Mouse (Mus musculus): ENCODE measurements around the gene Ggn. TPM values are rescaled to one million over a fixed set of nuclear protein-coding genes. Genes with fewer than 3 reads are reported as not detected.

The Ggn gene
- not detected for polyA plus RNA-seq (2014; fragmentation: Illumina TruSeq; extraction: RNeasy Lipid Tissue Mini Kit (QIAGEN cat#74804); ENCODE audit: low replicate concordance)

GRCm38 (mm10) chr7:29170066-29170754 is at the start of gene Ggn, which contains the start of gene Spred3:
Ggn (plus strand) TSS chr7:29170210.
Spred3 (minus strand) TSS chr7:29170411.

GRCm38 (mm10) chr7:29124970-29125369 is 45.0 kb upstream of the Ggn start, which contains the start of gene Ryr1:
Ryr1 (minus strand) TSS chr7:29125179.

DNA sequence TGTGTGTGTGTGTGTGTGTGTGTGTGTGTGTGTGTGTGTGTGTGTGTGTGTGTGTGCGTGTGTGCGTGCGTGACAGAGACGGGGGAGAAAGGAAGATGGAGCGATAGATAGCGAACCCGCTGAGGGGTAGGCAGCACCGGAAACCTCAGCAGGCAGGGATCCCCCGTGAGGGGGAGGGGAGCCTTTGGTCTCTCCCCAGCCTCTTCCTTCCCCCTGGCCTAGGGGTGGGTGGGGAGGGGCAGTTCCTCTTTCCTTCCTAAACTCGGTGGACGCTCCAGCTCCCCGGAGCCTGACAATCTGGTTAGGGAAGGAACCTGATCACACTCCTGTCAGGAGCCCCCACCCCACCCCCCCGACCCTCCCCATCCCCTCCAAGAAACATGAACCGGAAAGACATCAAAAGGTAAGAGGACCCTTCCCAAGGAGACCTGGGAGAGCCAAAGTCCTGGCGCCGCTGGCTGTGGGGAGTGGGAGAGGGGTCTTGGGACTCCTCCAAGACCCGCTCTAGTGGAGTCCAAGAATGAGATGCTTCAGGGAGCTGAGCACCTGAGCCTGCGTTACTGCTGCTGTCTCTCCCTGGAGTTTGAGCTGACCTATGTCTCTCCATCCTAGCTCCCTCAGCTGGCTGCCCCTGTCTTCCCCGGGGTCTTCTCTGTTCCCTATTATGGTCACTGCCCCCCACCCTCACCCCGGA is 35.2 kb upstream of the Ggn start, which contains the start of gene Rasgrp4:
Gene Rasgrp4, plus strand, starts transcription at position 159 of the 694 bp plus-strand sequence.

DNA sequence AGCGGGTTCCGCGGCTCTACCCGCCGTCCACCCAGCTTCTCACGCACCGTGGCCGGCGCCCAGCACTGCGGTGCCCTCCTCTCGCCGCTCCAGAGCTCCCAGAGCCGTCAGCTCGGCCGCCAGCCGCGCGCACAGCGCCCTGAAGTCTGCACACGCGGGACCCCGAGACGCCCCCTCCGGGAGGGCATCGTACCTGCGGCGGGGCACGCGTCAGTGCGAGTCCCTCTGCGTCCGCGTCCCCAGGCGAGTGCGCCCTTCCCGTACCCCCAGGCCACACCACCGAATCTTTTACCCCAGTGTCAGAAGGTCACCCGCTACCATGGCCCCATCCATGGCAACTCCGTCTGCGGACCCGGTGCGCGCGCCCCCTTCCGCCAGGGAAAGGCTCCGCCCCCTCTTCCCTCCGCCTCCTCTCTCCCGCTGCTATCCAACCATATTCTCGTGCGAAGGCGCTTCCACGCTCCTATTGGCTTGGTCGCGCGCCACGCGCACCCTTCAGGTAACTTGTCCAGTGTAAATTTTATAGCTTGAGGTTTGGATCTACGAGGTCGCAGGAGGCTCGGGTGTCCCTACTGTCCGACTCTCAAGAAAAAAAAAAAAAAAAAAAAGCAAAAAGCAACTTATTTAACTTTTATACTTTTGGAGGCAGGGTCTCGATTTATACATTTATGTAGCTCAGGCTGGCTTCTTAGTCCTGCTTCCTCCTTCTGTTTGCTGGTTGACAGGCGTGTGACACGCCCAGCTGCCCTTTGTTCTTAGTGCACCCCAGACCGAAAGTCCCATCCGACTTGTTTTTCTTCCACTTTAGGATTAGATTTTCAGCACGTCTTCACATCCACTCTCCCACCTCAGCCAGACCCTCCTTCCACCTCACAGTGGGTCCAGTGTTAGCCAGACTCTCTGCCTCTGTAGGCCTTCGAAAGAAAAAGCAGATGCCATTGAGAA is 13.9 kb upstream of the Ggn start, which contains the start of gene Fam98c:
Gene Fam98c, minus strand, starts transcription at position 397 of the 945 bp plus-strand sequence.

DNA sequence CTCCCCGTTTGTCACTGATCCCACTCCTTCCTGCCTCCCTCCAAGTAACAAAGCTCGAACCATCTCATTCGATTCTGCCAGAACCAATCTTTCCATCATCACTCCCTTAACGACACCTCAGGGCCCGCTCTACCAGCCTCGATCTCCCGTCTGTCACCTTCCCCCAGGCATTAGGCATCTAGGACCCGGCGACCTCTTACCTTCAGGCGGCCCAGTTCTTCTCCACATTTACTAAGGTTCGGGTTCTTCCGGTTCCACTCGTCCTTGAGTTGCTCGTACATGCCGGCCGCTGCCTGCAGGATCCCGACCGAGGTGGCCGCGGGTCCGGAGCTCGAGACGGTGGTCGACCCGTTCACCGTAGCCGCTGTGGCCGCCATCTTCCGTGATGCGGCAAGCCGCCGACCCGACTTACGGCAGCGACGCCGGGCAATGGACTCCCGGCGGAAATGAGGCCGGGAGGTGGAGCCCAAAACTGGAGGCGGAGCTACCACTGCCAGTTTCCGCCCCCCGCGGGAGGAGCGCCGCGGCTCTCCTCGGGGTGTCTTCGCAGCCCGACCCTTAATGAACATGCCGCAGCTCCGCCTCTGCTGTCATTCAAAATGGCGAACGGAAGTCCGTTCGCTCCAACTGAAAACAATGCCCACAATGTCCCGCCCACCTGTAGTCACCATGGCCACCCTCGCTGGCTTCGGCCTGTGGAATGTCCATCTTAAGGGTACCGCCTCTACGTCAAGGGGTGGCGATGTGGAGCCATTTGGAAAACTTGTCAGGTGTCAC is 10.3 kb downstream of the Ggn start, which contains the start of gene Psmd8:
Gene Psmd8, minus strand, starts transcription at position 625 of the 777 bp plus-strand sequence.

GRCm38 (mm10) chr7:29213675-29214082 is 43.7 kb downstream of the Ggn start, which contains the start of gene Catsperg1:
Catsperg1 (minus strand) TSS chr7:29214035.

Other genes with a start within 250 kb of the Ggn start
- 59.8 TPM for gene Actn4, start 207.9 kb upstream of the Ggn start, polyA plus RNA-seq (2014; fragmentation: Illumina TruSeq; extraction: RNeasy Lipid Tissue Mini Kit (QIAGEN cat#74804); ENCODE audit: low replicate concordance)
- gene Eif3k, start 188.3 kb upstream of the Ggn start, polyA plus RNA-seq (2014; fragmentation: Illumina TruSeq; extraction: RNeasy Lipid Tissue Mini Kit (QIAGEN cat#74804); ENCODE audit: low replicate concordance), result 2.5 TPM
- 0.22 TPM for gene Map4k1, start 188.2 kb upstream of the Ggn start, polyA plus RNA-seq (2014; fragmentation: Illumina TruSeq; extraction: RNeasy Lipid Tissue Mini Kit (QIAGEN cat#74804); ENCODE audit: low replicate concordance)
- 0.04 TPM for gene Ryr1, start 45.0 kb upstream of the Ggn start, polyA plus RNA-seq (2014; fragmentation: Illumina TruSeq; extraction: RNeasy Lipid Tissue Mini Kit (QIAGEN cat#74804); ENCODE audit: low replicate concordance)
- gene Rasgrp4, start 35.4 kb upstream of the Ggn start, polyA plus RNA-seq (2014; fragmentation: Illumina TruSeq; extraction: RNeasy Lipid Tissue Mini Kit (QIAGEN cat#74804); ENCODE audit: low replicate concordance), result 1.3 TPM
- gene Fam98c, start 14.0 kb upstream of the Ggn start, polyA plus RNA-seq (2014; fragmentation: Illumina TruSeq; extraction: RNeasy Lipid Tissue Mini Kit (QIAGEN cat#74804); ENCODE audit: low replicate concordance), result 14.6 TPM
- gene Spred3, start 201 bp downstream of the Ggn start, polyA plus RNA-seq (2014; fragmentation: Illumina TruSeq; extraction: RNeasy Lipid Tissue Mini Kit (QIAGEN cat#74804); ENCODE audit: low replicate concordance), result 2.2 TPM
- 40.1 TPM for gene Psmd8, start 10.5 kb downstream of the Ggn start, polyA plus RNA-seq (2014; fragmentation: Illumina TruSeq; extraction: RNeasy Lipid Tissue Mini Kit (QIAGEN cat#74804); ENCODE audit: low replicate concordance)
- gene Catsperg1, start 43.8 kb downstream of the Ggn start, polyA plus RNA-seq (2014; fragmentation: Illumina TruSeq; extraction: RNeasy Lipid Tissue Mini Kit (QIAGEN cat#74804); ENCODE audit: low replicate concordance), result 0.41 TPM
- 8.2 TPM for gene Kcnk6, start 62.3 kb downstream of the Ggn start, polyA plus RNA-seq (2014; fragmentation: Illumina TruSeq; extraction: RNeasy Lipid Tissue Mini Kit (QIAGEN cat#74804); ENCODE audit: low replicate concordance)
- gene Yif1b, start 68.1 kb downstream of the Ggn start, polyA plus RNA-seq (2014; fragmentation: Illumina TruSeq; extraction: RNeasy Lipid Tissue Mini Kit (QIAGEN cat#74804); ENCODE audit: low replicate concordance), result not detected
- gene 2200002D01Rik, start 78.3 kb downstream of the Ggn start, polyA plus RNA-seq (2014; fragmentation: Illumina TruSeq; extraction: RNeasy Lipid Tissue Mini Kit (QIAGEN cat#74804); ENCODE audit: low replicate concordance), result 123 TPM
- gene Spint2, start 111.7 kb downstream of the Ggn start, polyA plus RNA-seq (2014; fragmentation: Illumina TruSeq; extraction: RNeasy Lipid Tissue Mini Kit (QIAGEN cat#74804); ENCODE audit: low replicate concordance), result 60.9 TPM
- not detected for gene Ppp1r14a, start 119.1 kb downstream of the Ggn start, polyA plus RNA-seq (2014; fragmentation: Illumina TruSeq; extraction: RNeasy Lipid Tissue Mini Kit (QIAGEN cat#74804); ENCODE audit: low replicate concordance)
- gene Dpf1, start 133.7 kb downstream of the Ggn start, polyA plus RNA-seq (2014; fragmentation: Illumina TruSeq; extraction: RNeasy Lipid Tissue Mini Kit (QIAGEN cat#74804); ENCODE audit: low replicate concordance), result not detected